Mouse (Mus musculus) bone marrow macrophage, adult 2 months (primary cell): Measurements from ENCODE around the gene Gm17581. TPM values are rescaled to one million over a fixed set of nuclear protein-coding genes. Genes with fewer than 3 reads are reported as not detected.

Source experiments
- H3K27ac ChIP-seq: 2 replicates; pipeline ENCODE4 v1.5.1; 2012; ENCODE audit warnings: low read depth, low read length; ENCODE audit not compliant: insufficient read depth
- H3K4me1 ChIP-seq: 2 replicates; pipeline ENCODE4 v1.6.1; 2012; ENCODE audit warnings: low read length; ENCODE audit not compliant: control insufficient read depth, insufficient read depth
- H3K4me3 ChIP-seq: 2 replicates; pipeline ENCODE4 v1.5.1; 2012; ENCODE audit warnings: mild to moderate bottlenecking, low read length, moderate library complexity; ENCODE audit not compliant: insufficient read depth
- CTCF ChIP-seq: IDR thresholded peaks from 2 replicates; pipeline ENCODE4 v1.5.1; 2012; ENCODE audit warnings: low read depth, mild to moderate bottlenecking, low read length, moderate library complexity
- POLR2A ChIP-seq: IDR thresholded peaks from 2 replicates; pipeline ENCODE4 v1.6.1; 2012; ENCODE audit warnings: mild to moderate bottlenecking, low read depth, low read length, borderline replicate concordance
- polyA plus RNA-seq: library from polyadenylated mRNA; stranded (reverse); fragments of >200 nt; gene quantifications from 2 replicates; pipeline ENCODE4 v1.2.4, GENCODE M21; 2012; ENCODE audit not compliant: missing spikeins, insufficient read depth, insufficient read length

The Gm17581 gene
- polyA plus RNA-seq, 1 experiment, result not detected

GRCm38 (mm10) chr2:155774261-155774926, 38.7 kb upstream of the Gm17581 start:
- TF ChIP-seq POLR2A, result no peak
- no peak for TF ChIP-seq CTCF
- H3K4me1 ChIP-seq, result no peaks in the 10 kb centered on the region
- H3K27ac ChIP-seq, result no peak overlapping the region
- 0 out of 2 replicates have a peak overlapping the region, but pooled peaks have one; percentile 24 for H3K4me3 ChIP-seq

- no peak overlapping the region for H3K4me3 ChIP-seq
- TF ChIP-seq CTCF (no peak), POLR2A (no peak)
- no peak overlapping the region for H3K27ac ChIP-seq
- H3K4me1 ChIP-seq, result no peaks in the 10 kb centered on the region
Measured at GRCm38 (mm10) chr2:155773664-155774063, 38.0 kb upstream of the Gm17581 start.

- no peak overlapping the region for H3K27ac ChIP-seq
- H3K4me1 ChIP-seq, result peaks cover 16% of the 10 kb centered on the region
- no peak overlapping the region for H3K4me3 ChIP-seq
- TF ChIP-seq POLR2A (no peak), CTCF (no peak)
Measured at GRCm38 (mm10) chr2:155764679-155765418, 29.2 kb upstream of the Gm17581 start.

GRCm38 (mm10) chr2:155756855-155757566, 21.3 kb upstream of the Gm17581 start:
- no peak overlapping the region; the same call in 1 of the 2 replicates for H3K27ac ChIP-seq
- H3K4me3 ChIP-seq, result no peak overlapping the region
- TF ChIP-seq POLR2A (no peak), CTCF (peak; percentile 46; the same call in 1 of the 2 replicates)
- H3K4me1 ChIP-seq, result peaks cover 15% of the 10 kb centered on the region

GRCm38 (mm10) chr2:155755746-155756145, 20.1 kb upstream of the Gm17581 start:
- TF ChIP-seq CTCF (peak; percentile 69), POLR2A (no peak)
- no peak overlapping the region for H3K4me3 ChIP-seq
- H3K27ac ChIP-seq, result no peak overlapping the region
- peaks cover 17% of the 10 kb centered on the region for H3K4me1 ChIP-seq

- H3K4me3 ChIP-seq, result peak within 1 kb of the TSS; percentile 56
- TF ChIP-seq CTCF, result no peak
- no peak for TF ChIP-seq POLR2A
- peaks cover 9% of the 10 kb centered on the region for H3K4me1 ChIP-seq
- 0 out of 2 replicates have a peak within 1 kb of the TSS, but pooled peaks have one; percentile 14 for H3K27ac ChIP-seq
Measured at GRCm38 (mm10) chr2:155751014-155751786, 15.5 kb upstream of the Gm17581 start, which contains the start of gene Procr. Gene Procr (plus strand): TSS chr2:155751117.

GRCm38 (mm10) chr2:155749394-155749793, 13.7 kb upstream of the Gm17581 start:
- TF ChIP-seq POLR2A, result no peak
- no peak overlapping the region for H3K27ac ChIP-seq
- peaks cover 8% of the 10 kb centered on the region for H3K4me1 ChIP-seq
- H3K4me3 ChIP-seq, result no peak overlapping the region

- H3K4me1 ChIP-seq, result no peaks in the 10 kb centered on the region
- TF ChIP-seq CTCF (no peak), POLR2A (no peak)
Measured at GRCm38 (mm10) chr2:155745487-155745886, 9.8 kb upstream of the Gm17581 start.

GRCm38 (mm10) chr2:155743351-155743750, 7.7 kb upstream of the Gm17581 start:
- Histone ChIP-seq H3K27ac (no peak overlapping the region), H3K4me1 (no peaks in the 10 kb centered on the region), H3K4me3 (no peak overlapping the region)
- no peak for TF ChIP-seq CTCF
- no peak for TF ChIP-seq POLR2A

More at GRCm38 (mm10) chr2:155745487-155745886, 9.8 kb upstream of the Gm17581 start:
- H3K4me3 ChIP-seq, result no peak overlapping the region
- H3K27ac ChIP-seq, result no peak overlapping the region
